Mouse (Mus musculus) lung, adult 2 months (tissue): ENCODE measurements around the gene Snf8.

Experiments
- CTCF ChIP-seq: fragments of 200-500 bp; IDR thresholded peaks from 2 replicates; pipeline ENCODE4 v1.5.1; 2011; ENCODE audit warnings: mild to moderate bottlenecking, low read length, control low read depth; ENCODE audit not compliant: insufficient read depth
- POLR2A ChIP-seq: fragments of 200-500 bp; IDR thresholded peaks from 2 replicates; pipeline ENCODE4 v1.6.1; 2011; ENCODE audit warnings: low read depth, mild to moderate bottlenecking, control low read depth, low read length, borderline replicate concordance; ENCODE audit errors: extremely low read depth

DNA sequence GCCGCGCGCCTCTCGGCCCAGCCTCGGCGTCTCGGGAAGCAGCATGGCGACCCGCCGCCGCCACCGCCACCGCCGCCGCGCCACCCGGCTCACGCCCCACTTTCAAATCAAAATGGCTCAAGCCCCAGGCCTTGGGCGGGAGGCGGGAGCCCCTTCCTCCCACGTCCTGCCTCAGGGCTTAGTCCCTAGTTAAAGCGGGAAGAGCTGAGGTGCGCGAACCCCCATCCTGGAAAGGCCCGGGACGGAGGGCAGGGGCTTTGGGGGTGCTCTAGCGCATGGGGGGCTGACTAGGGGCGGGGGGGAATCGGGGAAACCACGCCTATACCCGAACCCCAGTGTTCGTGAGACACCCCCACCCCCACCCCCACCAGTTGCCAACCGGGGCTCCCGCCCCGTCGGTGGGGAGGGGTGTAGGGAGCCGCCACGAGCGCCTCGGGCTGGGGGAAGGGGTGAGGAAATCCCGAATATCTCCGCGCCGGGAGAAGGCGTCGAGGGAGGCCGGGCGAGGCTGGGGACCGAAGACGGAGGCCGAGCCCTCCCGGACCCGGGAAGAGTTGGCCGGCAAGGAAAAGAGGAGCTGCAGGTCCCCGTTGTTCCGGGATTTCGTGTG lies 29.8 kb upstream of the Snf8 start:
- TF ChIP-seq CTCF (no peak), POLR2A (no peak)
